Mouse (Mus musculus) bone marrow macrophage, adult 2 months (primary cell): ENCODE data around the gene Prdx5. TPM values are rescaled to one million over a fixed set of nuclear protein-coding genes. Genes with fewer than 3 reads are reported as not detected.

ENCODE experiments used
- H3K27ac ChIP-seq: 2 replicates; pipeline ENCODE4 v1.5.1; 2012; ENCODE audit warnings: low read depth, low read length; ENCODE audit not compliant: insufficient read depth
- H3K4me1 ChIP-seq: 2 replicates; pipeline ENCODE4 v1.6.1; 2012; ENCODE audit warnings: low read length; ENCODE audit not compliant: control insufficient read depth, insufficient read depth
- H3K4me3 ChIP-seq: 2 replicates; pipeline ENCODE4 v1.5.1; 2012; ENCODE audit warnings: mild to moderate bottlenecking, low read length, moderate library complexity; ENCODE audit not compliant: insufficient read depth
- CTCF ChIP-seq: IDR thresholded peaks from 2 replicates; pipeline ENCODE4 v1.5.1; 2012; ENCODE audit warnings: low read depth, mild to moderate bottlenecking, low read length, moderate library complexity
- POLR2A ChIP-seq: IDR thresholded peaks from 2 replicates; pipeline ENCODE4 v1.6.1; 2012; ENCODE audit warnings: mild to moderate bottlenecking, low read depth, low read length, borderline replicate concordance
- polyA plus RNA-seq: library from polyadenylated mRNA; stranded (reverse); fragments of >200 nt; gene quantifications from 2 replicates; pipeline ENCODE4 v1.2.4, GENCODE M21; 2012; ENCODE audit not compliant: missing spikeins, insufficient read depth, insufficient read length

Gene Prdx5
- polyA plus RNA-seq, 1 experiment: 349 TPM

GRCm38 (mm10) chr19:6919876-6920740, 10.2 kb upstream of the Prdx5 start:
- TF ChIP-seq CTCF (no peak), POLR2A (no peak)
- peaks cover 13% of the 10 kb centered on the region for H3K4me1 ChIP-seq
- H3K27ac ChIP-seq: peak overlapping the region; percentile 5; the same call in 1 of the 2 replicates
- peak overlapping the region; percentile 88 for H3K4me3 ChIP-seq

DNA sequence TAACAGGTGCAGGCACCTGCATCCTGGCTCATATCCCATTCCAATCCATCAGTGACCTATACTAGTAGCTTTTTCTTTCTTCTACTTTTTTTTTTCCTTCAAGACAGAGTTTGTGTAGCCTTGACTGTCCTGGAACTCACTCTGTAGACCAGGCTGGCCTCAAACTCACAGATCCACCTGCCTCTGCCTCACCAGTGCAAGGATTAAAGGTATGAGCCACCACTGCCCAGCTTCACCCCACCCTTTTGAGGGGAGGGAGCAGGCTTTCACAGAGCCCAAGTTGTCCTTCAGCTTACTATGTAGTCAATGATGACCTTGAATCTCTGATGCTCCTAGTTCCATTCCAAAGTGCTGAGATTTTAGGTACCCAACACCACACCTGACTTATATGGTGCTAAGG, 9.5 kb upstream of the Prdx5 start:
- Histone ChIP-seq H3K4me3 (no peak overlapping the region), H3K4me1 (peaks cover 13% of the 10 kb centered on the region), H3K27ac (no peak overlapping the region)
- TF ChIP-seq POLR2A (no peak), CTCF (no peak)

DNA sequence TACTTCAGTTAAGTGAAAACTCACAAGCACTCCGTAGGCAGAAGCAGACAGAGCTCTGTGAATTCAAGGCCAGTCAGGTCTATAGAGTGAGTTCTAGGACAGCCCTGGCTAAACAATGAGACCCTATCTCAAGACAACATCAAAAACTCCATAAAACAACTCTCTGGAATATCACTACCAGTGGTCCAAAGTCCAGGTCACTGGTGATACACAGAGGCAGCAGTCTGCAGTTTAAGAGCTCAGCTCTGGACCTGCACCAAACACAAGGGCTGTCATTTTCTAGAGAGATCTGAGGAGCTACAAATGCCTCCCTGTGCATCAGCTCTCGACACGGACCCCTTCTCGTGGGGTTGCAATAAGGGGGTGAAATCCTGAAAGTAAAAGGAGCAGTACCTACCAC, 8.4 kb upstream of the Prdx5 start:
- Histone ChIP-seq H3K4me1 (peaks cover 13% of the 10 kb centered on the region), H3K27ac (no peak overlapping the region), H3K4me3 (no peak overlapping the region)
- no peak for TF ChIP-seq POLR2A
- no peak for TF ChIP-seq CTCF

DNA sequence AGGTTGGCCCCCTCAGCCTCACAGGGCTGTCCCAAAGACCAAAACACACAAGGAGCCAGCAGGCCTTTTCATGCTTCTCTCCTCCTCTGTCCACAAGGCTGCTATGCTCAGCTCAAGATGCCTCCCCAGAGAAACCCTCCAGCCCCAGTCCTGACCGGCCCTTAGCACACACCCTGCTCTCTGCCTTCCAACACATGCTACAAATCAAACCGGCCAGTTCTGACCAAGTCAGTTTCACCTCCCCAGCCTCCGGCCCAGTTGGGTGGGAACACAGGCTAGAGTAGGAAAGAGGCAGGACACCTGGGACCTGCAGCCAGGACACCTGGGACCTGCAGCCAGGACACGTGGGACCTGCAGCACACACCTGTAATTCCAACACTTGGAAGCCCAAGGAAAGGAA, 6.6 kb upstream of the Prdx5 start:
- no peak for TF ChIP-seq CTCF
- no peak for TF ChIP-seq POLR2A
- Histone ChIP-seq H3K4me1 (peaks cover 6% of the 10 kb centered on the region), H3K27ac (no peak overlapping the region), H3K4me3 (no peak overlapping the region)

DNA sequence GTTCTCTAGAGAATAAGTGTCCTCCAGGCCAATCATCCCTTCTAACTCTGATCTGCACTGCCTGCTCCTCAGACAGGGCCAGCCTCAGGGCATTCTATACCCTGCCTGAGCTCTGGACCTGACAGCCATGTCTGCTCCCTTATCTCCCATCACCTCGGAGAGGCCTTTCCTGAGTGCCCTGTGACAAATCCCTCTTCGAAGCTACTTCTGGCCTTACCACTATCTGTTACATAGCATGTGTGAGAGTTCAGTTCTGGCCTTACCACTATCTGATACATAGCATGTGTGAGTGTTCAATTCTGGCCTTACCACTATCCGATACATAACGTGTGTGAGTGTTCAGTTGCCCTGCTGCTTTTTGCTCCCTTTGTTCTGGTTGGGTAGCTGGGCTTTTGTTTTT, 5.4 kb upstream of the Prdx5 start:
- Histone ChIP-seq H3K27ac (no peak overlapping the region), H3K4me3 (no peak overlapping the region), H3K4me1 (peaks cover 5% of the 10 kb centered on the region)
- TF ChIP-seq CTCF: no peak
- no peak for TF ChIP-seq POLR2A

DNA sequence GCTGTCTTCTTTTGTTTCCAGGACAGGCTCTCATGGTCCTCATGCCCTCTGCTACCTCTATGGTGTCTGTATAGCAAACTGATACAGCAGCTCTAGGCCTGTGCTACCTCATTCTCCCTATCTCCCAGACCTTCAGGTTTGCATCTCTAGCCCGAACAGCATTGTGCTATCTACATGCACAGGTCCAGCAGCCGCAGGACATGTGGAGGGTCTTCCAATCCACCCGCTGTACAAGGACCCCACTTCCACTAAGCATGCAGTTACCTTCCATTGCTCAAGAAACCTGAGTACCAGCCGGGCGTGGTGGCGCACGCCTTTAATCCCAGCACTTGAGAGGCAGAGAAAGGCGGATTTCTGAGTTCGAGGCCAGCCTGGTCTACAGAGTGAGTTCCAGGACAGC, 4.6 kb upstream of the Prdx5 start:
- no peak overlapping the region for H3K27ac ChIP-seq
- no peak overlapping the region for H3K4me3 ChIP-seq
- H3K4me1 ChIP-seq: no peaks in the 10 kb centered on the region
- no peak for TF ChIP-seq POLR2A
- no peak for TF ChIP-seq CTCF

- Histone ChIP-seq H3K4me3 (no peak overlapping the region), H3K4me1 (no peaks in the 10 kb centered on the region), H3K27ac (no peak overlapping the region)
- TF ChIP-seq CTCF (no peak), POLR2A (no peak)
Observed at GRCm38 (mm10) chr19:6913991-6914390, 4.1 kb upstream of the Prdx5 start.

DNA sequence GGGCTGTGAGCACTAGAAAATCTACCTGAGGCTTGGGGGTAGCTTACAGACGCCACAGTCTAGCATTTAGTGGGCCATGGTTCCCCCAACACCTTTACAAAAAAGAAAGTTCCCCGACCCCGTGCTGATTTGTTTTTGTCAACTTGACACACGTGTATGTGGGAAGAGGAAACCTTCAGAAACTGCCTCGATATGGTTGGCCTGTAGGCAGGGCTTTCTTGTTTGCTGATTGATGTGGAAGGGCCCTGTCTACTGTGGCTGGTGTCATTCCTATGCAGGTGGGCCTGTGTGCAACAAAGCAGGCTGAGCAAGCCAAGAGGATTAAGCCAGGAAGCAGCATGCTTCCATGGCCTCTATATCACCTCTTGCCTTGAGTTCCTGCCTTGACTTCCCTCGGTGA, 3.1 kb upstream of the Prdx5 start:
- H3K4me1 ChIP-seq: peaks cover under 1% of the 10 kb centered on the region

DNA sequence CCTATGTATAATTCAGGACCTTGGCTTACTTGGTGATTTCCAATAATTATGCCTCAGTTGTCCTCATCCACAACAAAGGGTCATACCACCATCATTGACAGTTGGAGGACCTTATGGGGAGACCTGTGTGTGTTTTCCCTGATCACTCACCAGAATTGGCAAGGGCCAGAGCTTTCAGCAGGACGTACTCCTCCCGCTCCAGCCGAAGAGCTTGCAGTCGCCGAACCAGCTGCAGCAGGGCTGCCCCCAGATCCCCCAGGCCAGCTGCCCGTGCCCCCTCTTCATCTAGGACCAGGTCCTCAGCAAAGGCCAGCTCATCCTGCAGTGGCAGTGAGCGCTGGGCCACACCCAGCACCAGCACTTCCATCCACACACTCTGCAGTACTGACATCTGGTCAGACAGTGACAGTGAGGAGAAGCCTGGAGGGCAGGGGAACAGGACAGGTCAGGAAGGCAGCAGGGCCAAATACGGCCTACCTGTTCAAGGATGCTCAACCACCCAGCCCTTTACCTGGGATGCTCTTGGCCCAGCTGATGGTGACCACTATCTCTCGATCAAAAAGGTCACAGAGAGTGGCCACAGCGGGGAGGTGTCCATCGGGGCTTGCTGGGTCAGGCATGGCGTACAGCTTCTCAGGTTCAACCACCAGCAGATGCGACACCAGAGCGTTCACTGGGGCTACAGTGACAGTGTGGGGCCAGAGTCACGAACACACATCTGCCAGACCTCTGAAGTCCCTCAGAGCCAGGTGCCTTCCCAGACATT, 2.5 kb upstream of the Prdx5 start:
- TF ChIP-seq CTCF (no peak), POLR2A (no peak)
- peaks cover 6% of the 10 kb centered on the region for H3K4me1 ChIP-seq
- no peak overlapping the region for H3K4me3 ChIP-seq
- H3K27ac ChIP-seq: no peak overlapping the region

More for the DNA sequence above, 3.1 kb upstream of the Prdx5 start:
- TF ChIP-seq POLR2A: no peak
- TF ChIP-seq CTCF: no peak
- no peak overlapping the region for H3K27ac ChIP-seq
- H3K4me3 ChIP-seq: no peak overlapping the region
